Mouse (Mus musculus) thymus, adult 2 months (tissue): ENCODE results near the gene Tpgs1.

Source experiments
- CTCF ChIP-seq: fragments of 200-500 bp; IDR thresholded peaks from 2 replicates; pipeline ENCODE4 v1.5.1; 2012; ENCODE audit warnings: mild to moderate bottlenecking, control low read depth, low read length, moderate library complexity, borderline replicate concordance; ENCODE audit not compliant: control insufficient read depth, poor library complexity, insufficient read depth; ENCODE audit errors: extremely low read depth
- POLR2A ChIP-seq: fragments of 200-500 bp; IDR thresholded peaks from 2 replicates; pipeline ENCODE4 v1.6.1; 2012; ENCODE audit warnings: mild to moderate bottlenecking, low read length, control low read depth, moderate library complexity; ENCODE audit not compliant: control insufficient read depth, poor library complexity, insufficient read depth; ENCODE audit errors: extremely low read depth

- TF ChIP-seq POLR2A (no peak), CTCF (no peak)
These were observed 2.4 kb downstream of the Tpgs1 start for GRCm38 (mm10) chr10:79671396-79672087.
